Mouse (Mus musculus) layer of hippocampus, postnatal 36 days (tissue): Measurements from ENCODE around the gene Topors. TPM values are rescaled to one million over a fixed set of nuclear protein-coding genes. Genes with fewer than 3 reads are reported as not detected.

Experiments used
- DNase-seq, 2 experiments: peaks; one replicate each; pipeline ENCODE4 v3.0.0; 2022
- total RNA-seq, 2 experiments: library from RNA; stranded (reverse); gene quantifications; 2 replicates each; pipeline ENCODE4 v1.2.3; 2021

The Topors gene
- total RNA-seq, 2 experiments from 2014 or later: 20.9 to 21.3 TPM

- no peak for DNase-seq
Measured at GRCm38 (mm10) chr4:40250984-40251383, 18.7 kb downstream of the Topors start.

- no peak for DNase-seq
Measured at GRCm38 (mm10) chr4:40244035-40244434, 25.6 kb downstream of the Topors start.

- no peak for DNase-seq
Measured at GRCm38 (mm10) chr4:40243006-40243405, 26.6 kb downstream of the Topors start.

- no peak for DNase-seq
Measured at GRCm38 (mm10) chr4:40241928-40242327, 27.7 kb downstream of the Topors start.

GRCm38 (mm10) chr4:40240272-40240744 lies 29.3 kb downstream of the Topors start:
- no peak for DNase-seq

GRCm38 (mm10) chr4:40239409-40240271 lies 30.0 kb downstream of the Topors start, which contains the start of gene Ddx58:
Gene Ddx58, minus strand, starts transcription at chr4:40239828.
- no peak for DNase-seq

- DNase-seq: no peak
Measured at GRCm38 (mm10) chr4:40238483-40239408, 30.9 kb downstream of the Topors start.

GRCm38 (mm10) chr4:40236829-40237228 lies 32.8 kb downstream of the Topors start:
- no peak for DNase-seq

GRCm38 (mm10) chr4:40234256-40234655 lies 35.4 kb downstream of the Topors start:
- DNase-seq: no peak

- no peak for DNase-seq
Measured at GRCm38 (mm10) chr4:40233062-40233664, 36.5 kb downstream of the Topors start.

GRCm38 (mm10) chr4:40229723-40230122 lies 39.9 kb downstream of the Topors start:
- DNase-seq: no peak

GRCm38 (mm10) chr4:40227886-40228285 lies 41.8 kb downstream of the Topors start:
- no peak for DNase-seq

- DNase-seq: no peak
Measured at GRCm38 (mm10) chr4:40227131-40227530, 42.5 kb downstream of the Topors start.

- DNase-seq: no peak
Measured at GRCm38 (mm10) chr4:40226095-40226494, 43.6 kb downstream of the Topors start.

GRCm38 (mm10) chr4:40221876-40222585 lies 47.6 kb downstream of the Topors start:
- no peak for DNase-seq

GRCm38 (mm10) chr4:40221004-40221760 lies 48.5 kb downstream of the Topors start:
- DNase-seq: no peak

GRCm38 (mm10) chr4:40220437-40220836 lies 49.2 kb downstream of the Topors start:
- no peak for DNase-seq

GRCm38 (mm10) chr4:40218382-40218781 lies 51.3 kb downstream of the Topors start:
- no peak for DNase-seq

GRCm38 (mm10) chr4:40217910-40218309 lies 51.7 kb downstream of the Topors start:
- no peak for DNase-seq

GRCm38 (mm10) chr4:40212177-40212576 lies 57.5 kb downstream of the Topors start:
- DNase-seq: no peak
